Mouse (Mus musculus) brain, embryonic 14.5 days (tissue): Measurements from ENCODE around the gene Jazf1. TPM values are rescaled to one million over a fixed set of nuclear protein-coding genes. Genes with fewer than 3 reads are reported as not detected.

ENCODE experiments used
- DNase-seq: peaks from one replicate; pipeline ENCODE4 v3.0.0-alpha.2; 2011; ENCODE audit warnings: low read depth
- CTCF ChIP-seq: fragments of 200-500 bp; IDR thresholded peaks from 2 replicates; pipeline ENCODE4 v1.5.1; 2012; ENCODE audit warnings: inconsistent platforms, mild to moderate bottlenecking, moderate library complexity, borderline replicate concordance; ENCODE audit not compliant: insufficient read depth, insufficient read length; ENCODE audit errors: extremely low read depth
- POLR2A ChIP-seq: fragments of 200-500 bp; IDR thresholded peaks from 2 replicates; pipeline ENCODE4 v1.6.1; 2012; ENCODE audit warnings: mild to moderate bottlenecking, inconsistent platforms, borderline replicate concordance; ENCODE audit not compliant: poor library complexity, insufficient read depth, insufficient read length, severe bottlenecking; ENCODE audit errors: extremely low read depth
- polyA plus RNA-seq: library from polyadenylated mRNA; depleted of rRNA; stranded (reverse); fragments of >200 nt; gene quantifications from 2 replicates; pipeline ENCODE4 v1.2.3, GENCODE M21; 2012

Gene Jazf1
- polyA plus RNA-seq, 1 experiment: 26.8 TPM

DNA sequence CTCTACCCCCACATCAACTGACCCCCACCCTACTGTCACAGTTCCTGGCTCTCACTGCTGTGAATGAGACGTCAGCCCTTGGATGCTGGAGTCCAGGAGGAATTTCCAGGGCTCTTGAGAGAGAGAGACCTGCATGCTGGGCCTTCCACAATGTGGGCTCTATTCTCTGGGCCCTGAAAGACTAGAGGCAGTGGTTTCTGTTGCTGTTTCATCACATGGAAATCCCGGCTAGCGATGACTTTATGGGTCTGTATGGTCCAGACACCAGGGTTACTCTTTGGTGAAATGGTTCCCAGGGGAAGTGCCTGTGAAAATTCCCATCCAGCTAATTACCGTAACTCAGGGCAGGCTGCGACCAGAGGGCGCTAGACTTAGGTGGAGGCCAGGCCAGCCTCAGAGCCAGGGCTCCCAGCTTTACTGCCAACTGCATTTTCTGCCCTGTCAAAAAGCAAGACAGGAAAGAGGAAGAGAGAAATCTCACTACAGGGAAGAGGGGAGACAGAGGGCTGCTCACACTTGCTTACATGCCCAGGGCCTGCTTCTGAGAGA lies 271.1 kb downstream of the Jazf1 start:
- DNase-seq: peak; percentile 49
- TF ChIP-seq POLR2A (no peak), CTCF (peak; percentile 20; the same call in 1 of the 2 replicates)

DNA sequence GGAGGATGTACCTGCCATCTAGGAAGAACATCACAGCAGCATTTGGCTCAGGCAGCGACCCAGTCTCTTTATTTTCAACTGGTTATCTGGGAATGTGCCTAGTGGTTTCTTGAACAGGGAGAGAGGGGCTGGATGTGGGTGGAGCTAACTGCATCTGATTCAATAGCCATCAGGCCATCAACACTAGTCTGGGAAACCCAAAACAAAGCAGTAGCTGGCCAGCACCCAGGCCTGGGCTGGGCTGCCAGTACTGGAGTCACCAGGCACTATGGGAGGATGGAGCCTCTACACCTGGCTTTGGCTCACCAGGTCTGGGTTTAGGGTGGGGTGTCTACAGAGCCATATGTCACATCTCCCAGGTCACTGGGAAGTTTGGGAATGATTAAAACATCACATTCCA lies 271.7 kb downstream of the Jazf1 start:
- TF ChIP-seq CTCF (no peak), POLR2A (no peak)
- DNase-seq: peak; percentile 83

DNA sequence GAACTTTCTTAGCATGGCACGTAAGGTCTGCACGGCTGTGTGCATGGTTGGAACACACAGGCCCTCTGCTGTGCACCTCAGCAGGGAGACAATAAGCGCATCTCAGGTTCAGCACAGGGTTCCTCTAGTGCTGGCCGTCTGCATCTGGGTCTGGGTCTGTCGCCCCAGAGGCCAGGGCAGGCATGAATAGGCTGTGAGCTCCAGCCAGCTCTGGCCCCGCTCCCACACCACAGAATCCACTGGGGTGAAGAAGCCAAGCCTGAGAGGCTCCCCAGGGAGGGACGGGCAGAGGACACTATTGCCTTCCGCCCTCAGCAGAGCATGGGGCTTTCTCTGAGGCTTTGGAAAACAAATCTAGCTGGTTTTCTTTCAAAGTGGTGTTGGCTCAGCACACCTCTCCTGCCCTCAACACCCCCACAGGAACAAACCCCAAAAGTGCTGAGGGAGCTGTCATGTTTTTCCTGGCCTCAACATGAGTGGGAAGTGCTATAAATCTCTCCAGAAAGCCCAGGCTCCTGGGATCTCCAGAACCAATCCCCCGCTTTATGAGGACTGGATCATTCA lies 272.3 kb downstream of the Jazf1 start:
- TF ChIP-seq CTCF (no peak), POLR2A (no peak)
- DNase-seq: no peak

DNA sequence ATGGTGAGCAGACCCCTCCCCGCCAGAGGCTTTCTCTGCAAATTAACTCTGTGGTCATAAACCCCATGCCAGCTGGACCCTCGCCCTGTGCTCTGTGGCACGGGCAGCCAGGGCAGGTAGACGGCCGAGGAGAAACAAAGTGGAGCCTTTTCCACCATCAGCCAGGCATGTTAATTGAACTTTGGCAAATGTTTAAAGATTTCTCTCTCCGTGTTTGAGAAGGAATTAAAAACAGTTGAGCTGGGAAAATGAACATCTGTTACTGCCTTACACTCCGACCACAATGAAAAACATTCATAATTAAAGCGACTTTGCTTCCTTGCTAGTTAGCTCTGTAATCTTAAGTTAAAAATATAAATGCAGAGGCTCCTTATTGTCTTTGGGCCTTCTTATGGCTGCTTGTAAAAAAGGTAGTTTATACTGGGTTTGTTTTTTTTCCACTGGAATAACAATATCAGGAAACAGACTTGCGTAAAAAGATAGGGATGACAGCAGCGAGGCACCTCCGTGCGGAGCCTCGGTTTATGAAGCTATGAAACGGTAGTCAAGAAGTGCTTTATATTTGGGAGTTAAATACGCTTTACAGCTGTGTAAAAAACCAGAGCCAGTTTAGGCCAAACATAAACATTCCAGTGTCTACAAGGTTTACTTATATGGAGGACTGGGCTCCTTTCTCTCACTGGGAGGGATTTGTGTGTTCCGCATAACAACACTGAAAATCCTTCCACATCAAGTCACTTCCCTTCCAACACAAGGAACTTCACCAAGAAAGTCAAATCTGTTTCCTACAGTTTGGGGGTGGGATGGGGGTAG lies 273.2 kb downstream of the Jazf1 start:
- no peak for TF ChIP-seq CTCF
- no peak for TF ChIP-seq POLR2A
- DNase-seq: peak; percentile 91

DNA sequence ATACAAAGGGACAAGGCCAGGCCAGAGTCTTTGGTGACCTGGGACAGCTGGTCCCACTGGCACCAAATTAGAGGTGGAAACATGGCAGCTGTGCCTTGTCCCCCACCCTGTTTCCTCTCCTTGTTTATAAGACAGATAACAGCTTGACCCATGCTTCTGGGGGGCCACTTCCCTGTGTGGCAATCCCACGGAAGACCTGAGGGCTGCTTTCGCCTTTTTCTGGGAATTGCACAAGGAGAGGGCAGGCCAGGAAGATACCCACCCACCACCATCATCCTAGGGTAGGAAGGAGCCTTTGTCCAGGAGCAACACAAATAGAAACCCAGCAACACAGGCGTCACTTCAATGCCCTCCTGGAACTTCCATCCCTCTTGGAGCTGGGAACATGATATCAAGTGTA lies 276.0 kb downstream of the Jazf1 start:
- TF ChIP-seq POLR2A (no peak), CTCF (no peak)
- no peak for DNase-seq

DNA sequence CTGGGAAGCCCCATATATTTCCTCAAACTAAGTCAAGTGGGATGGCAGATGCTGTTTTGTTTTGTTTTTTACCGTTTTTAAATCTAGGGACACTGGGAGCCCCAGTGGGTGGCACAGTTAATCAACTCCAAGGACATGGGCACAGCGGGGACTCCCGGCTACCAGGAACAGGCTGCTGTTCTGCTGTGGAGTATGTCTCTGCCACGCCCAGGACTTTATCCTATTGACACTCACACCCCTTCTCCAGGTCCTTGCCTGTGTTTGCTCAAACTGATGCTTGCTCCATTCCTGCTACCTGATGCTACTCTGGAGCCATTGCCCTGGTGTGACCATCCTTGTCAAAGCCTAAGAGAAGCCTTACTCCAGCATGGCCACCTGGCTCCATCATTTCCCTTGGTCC lies 277.6 kb downstream of the Jazf1 start:
- TF ChIP-seq POLR2A (no peak), CTCF (no peak)
- DNase-seq: no peak

DNA sequence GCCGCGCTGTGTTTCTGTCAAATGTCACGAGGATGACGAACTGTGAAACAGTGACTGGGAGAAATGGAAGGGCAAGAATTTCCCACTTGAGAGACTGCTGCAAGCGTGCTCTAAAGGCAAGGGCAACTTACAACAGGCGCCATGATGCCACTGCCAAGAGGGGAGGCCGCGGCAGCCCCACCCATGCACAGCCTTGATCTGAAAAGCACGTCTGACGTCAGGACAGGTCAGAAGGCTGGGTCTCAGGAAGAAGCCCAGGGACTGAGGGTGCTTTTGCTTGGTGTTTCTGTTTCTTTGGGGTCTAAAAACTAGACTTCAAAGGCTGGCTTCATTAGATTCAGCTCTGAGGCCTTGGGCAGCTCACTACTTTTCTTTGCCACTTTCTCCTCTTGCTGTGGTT lies 278.1 kb downstream of the Jazf1 start:
- TF ChIP-seq POLR2A (no peak), CTCF (no peak)
- DNase-seq: peak; percentile 30

DNA sequence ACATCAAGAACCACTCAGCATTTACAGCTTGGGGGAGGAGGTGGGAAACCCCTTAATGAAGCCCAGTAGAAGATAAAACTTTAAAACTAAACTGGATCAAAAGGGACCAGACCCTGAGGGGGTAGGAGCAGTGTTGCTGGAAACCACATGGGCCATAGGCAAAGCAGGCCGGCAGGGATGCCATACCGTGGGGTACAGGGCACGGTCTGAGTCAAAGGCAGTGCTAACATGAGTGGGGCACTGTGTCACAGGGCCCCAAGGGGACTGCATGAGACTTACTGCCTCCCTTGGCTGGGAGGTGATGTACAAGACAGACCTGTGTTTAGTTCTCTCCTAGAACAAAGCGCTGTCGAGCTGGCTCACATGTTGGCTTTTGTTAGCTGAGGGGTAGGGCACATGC lies 288.9 kb downstream of the Jazf1 start:
- no peak for DNase-seq
- TF ChIP-seq CTCF (no peak), POLR2A (no peak)

DNA sequence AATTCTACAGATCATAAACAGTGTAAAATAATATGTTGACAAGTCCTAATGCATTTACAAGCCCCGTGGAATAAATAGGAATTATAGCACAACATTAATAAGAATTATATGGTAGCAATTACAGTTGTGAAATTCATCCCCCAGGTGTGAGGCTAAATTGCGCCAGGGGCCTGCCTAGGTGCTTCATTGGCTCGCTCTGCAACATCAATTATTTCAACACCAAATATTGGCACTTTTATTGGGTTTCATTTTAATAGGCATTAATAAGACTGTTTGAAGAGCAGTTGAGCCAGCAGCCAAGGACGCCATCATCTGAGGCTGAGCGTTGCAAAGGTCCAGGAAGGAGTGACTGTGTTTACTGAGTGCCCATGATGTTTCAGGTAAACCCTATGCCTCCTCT lies 289.9 kb downstream of the Jazf1 start:
- DNase-seq: no peak
- TF ChIP-seq CTCF (no peak), POLR2A (no peak)

DNA sequence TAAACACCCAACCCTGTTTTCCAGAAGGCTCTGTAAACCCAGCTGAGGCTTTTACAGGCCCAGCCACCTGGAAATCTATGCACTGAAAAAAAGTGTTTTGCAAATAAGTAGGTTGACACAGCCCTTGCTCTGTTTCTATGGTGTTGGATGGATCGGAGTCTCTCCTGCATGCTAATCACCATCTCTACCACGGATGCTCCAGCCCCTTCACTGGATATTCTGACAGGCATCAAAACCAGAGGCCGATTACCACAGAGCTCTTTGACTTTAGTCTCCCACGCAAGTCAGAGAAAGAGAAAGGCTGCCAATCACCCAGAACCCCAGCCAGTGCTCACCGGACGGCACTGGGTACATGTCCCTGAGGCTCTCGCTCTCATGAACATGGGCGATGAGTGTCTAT lies 291.4 kb downstream of the Jazf1 start:
- peak; percentile 30 for DNase-seq
- TF ChIP-seq POLR2A: no peak
- TF ChIP-seq CTCF: no peak

DNA sequence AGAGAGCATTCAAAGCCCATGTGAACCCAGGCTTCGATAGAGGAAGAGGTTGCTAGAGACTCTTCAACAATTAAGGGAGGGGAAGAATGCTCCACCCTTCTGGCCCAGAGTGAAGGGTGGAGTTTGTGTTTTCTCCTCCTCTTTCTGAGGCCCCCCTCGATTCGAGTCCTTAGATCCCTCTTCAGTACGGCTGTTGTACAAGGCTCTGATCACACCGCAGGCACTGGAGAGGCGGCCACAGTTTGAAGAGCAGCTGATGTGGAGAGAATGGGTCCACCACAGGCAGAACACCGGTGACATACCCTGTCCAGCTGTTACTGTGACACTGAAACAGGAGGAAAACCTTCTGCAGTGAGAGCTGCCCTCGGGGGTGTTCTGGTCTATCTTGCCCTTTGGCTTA lies 292.5 kb downstream of the Jazf1 start:
- no peak for DNase-seq
- TF ChIP-seq CTCF: no peak
- TF ChIP-seq POLR2A: no peak

DNA sequence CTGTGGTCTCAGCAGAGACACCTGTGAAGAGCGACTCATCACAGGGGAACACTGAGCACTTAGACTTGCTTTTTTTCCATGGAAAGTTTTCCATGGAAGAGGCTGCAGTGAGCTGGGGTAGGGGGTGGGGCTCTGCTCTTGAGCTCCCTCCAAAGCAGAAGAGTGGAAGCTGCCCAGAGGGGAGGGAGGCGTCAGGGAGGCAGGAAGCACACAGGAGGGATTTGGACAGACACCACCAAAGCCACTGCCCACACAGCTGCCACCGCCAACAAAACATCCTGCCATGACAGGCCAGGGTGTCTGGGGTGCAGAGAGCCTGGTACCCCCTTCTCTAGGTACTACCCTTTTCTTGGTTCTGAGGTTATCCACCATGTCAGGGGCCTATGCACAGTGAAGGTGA lies 293.1 kb downstream of the Jazf1 start:
- DNase-seq: no peak
- TF ChIP-seq POLR2A: no peak
- no peak for TF ChIP-seq CTCF

DNA sequence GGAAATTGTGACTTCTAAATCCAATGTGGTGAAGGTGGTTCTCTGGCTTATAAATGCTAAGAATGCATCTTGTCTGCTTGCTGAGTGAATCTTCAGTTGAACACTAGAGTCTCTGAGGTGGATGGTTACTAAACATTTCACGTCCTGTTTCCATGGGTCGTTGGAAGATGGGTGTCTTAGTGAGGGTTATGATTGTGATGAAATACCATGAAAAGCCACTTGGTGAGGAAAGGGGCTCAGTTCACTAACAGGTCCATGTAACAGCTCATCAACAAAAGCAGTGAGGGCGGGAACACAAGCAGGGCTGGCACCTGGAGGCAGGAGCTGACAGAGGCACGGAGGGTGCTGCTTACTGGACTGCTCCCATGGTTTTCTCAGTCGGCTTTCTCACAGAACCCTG lies 295.3 kb downstream of the Jazf1 start:
- DNase-seq: no peak
- no peak for TF ChIP-seq POLR2A
- no peak for TF ChIP-seq CTCF
